ENCODE assay signal across 11 mouse cellular contexts in the genomic region with DNA sequence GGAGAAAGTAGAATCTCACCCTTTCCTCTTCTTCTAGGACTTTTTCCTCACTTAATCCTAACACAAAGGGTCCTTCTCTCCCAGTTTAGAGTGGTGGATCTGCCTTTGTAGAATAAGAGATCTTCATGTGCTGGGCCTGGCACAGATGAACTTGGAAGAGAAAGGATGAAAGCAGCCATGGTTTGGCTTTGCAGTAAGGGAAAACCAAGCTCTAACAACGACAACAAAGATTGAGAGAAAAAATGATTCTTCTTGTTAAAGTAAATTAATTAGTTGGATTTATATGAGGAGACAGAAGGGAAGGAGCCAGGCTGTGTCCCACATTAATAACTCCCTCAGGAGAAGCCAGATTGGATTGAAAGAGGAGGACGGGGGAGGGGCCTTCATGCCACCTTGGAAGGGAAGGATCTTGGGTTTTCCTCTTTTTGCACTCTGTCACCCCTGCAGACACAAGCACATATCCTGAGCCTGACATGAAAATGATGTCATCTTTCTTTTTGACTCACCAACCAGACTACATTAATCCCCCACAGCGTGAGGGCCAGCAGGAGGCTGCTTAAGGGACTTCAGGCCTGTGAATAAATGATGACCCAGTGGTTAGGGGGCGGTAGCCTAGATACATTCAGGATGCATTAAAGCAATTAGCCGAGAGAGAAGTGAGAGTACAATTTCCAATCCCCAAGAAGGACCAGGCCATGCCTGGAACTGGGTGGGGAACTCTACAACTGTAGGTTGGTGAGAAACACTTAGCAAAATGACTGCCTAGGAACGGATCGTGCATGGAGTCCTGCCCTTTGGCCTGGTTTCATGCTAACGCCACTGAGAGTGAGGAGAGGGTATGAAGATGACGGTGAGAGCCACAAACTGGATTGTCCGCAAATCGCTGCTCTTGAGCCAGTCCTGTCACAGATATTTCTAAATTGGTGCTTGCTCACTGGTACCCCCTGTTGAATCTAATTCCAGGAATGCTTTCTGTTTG.
A peak's percentile ranks its signal among the peaks of the same experiment; 100 is the strongest.
DNase-seq lines count a peak whose midpoint lies in the region; ATAC-seq and TF ChIP-seq lines count a peak whose summit lies in the region.
"Had no signal": no experiment of that assay in that cellular context is flagged by ENCODE, and none has a peak within 500 bp of the region (broad histone marks: within the 10 kb centered on the region; RNA-seq: fewer than 3 reads in every experiment).

No protein-coding gene starts in this region.

- no peak overlapping the region for H3K4me3 ChIP-seq in bone marrow macrophage, adult 2 months (ENCODE audit: insufficient read depth, low read length)
- H3K4me3 ChIP-seq in hindbrain, embryonic 11.5 days (ENCODE audit: low read depth, low read length), result no peak overlapping the region
- no peak overlapping the region for H3K4me3 ChIP-seq in midbrain, embryonic 15.5 days
- H3K4me3 ChIP-seq in heart, adult 2 months, result no peak overlapping the region
- H3K4me3 ChIP-seq: gastrocnemius, adult 2 months had no signal

- intact Hi-C loops in heart, adult 2 months (cut with DNase I), result loop anchor here (5.0 kb wide), 2 partner anchors 49 to 69 kb away; partner anchors contain the start of gene Klf7

- H3K4me2 ChIP-seq in hindbrain, embryonic 11.5 days (replicated peaks; ENCODE audit: low read depth, low read length), result no peak overlapping the region
- no peak overlapping the region for H3K4me2 ChIP-seq in midbrain, embryonic 15.5 days

- TF ChIP-seq CTCF in bone marrow macrophage, adult 2 months (IDR thresholded peaks at IDR 0.05; ENCODE audit: low read depth, low read length), result no peak
- no peak for TF ChIP-seq CTCF in heart, adult 2 months (IDR thresholded peaks at IDR 0.05)

- no peaks in the 10 kb centered on the region for H3K27me3 ChIP-seq in hindbrain, embryonic 11.5 days (ENCODE audit: control insufficient read depth, insufficient read depth, low read length)
- H3K27me3 ChIP-seq in midbrain, embryonic 15.5 days (replicated peaks), result no peaks in the 10 kb centered on the region
- H3K27me3 ChIP-seq in heart, adult 2 months (ENCODE audit: control insufficient read depth, insufficient read depth, low read length), result no peaks in the 10 kb centered on the region

- peak; percentile 59 for ATAC-seq in hindbrain, embryonic 11.5 days (ENCODE audit: low FRiP score)
- ATAC-seq in midbrain, embryonic 15.5 days (replicated peaks), result peak; percentile 7; the same call in 1 of the 2 replicates
- ATAC-seq in megakaryocyte-erythroid progenitor cell, adult 5-6 weeks (replicated peaks; ENCODE audit: low FRiP score, low TSS enrichment, poor library complexity, severe bottlenecking), result no peak

- peak; percentile 25 for DNase-seq in embryo, embryonic 10.5 days (ENCODE audit: low spot score)
- DNase-seq in embryo, embryonic 10 days (ENCODE audit: low spot score), result no peak
- DNase-seq in hindbrain, embryonic 11.5 days (ENCODE audit: low spot score), result peak; percentile 36
- DNase-seq in ovary, postnatal 10 days (ENCODE audit: low spot score), result no peak
- DNase-seq in heart, adult 2 months, result no peak
- DNase-seq: gastrocnemius, adult 2 months; liver; lung, postnatal 14 days had no signal

- 61% methylated on average over 11 of the region's 11 CpGs for WGBS in hindbrain, embryonic 11.5 days
- 49% methylated on average over 11 of the region's 11 CpGs for WGBS in midbrain, embryonic 15.5 days
- 88% methylated on average over 11 of the region's 11 CpGs for WGBS in heart, adult 2 months

- H3K4me1 ChIP-seq in bone marrow macrophage, adult 2 months (ENCODE audit: control insufficient read depth, insufficient read depth, low read length), result peaks cover 60% of the 10 kb centered on the region
- H3K4me1 ChIP-seq in hindbrain, embryonic 11.5 days (replicated peaks; ENCODE audit: control insufficient read depth, insufficient read depth, low read length), result peaks cover 7% of the 10 kb centered on the region
- H3K4me1 ChIP-seq in midbrain, embryonic 15.5 days, result peaks cover 49% of the 10 kb centered on the region
- peaks cover 9% of the 10 kb centered on the region for H3K4me1 ChIP-seq in heart, adult 2 months (ENCODE audit: control insufficient read depth, insufficient read depth, low read length)

- peak overlapping the region; percentile 79 for H3K27ac ChIP-seq in bone marrow macrophage, adult 2 months (ENCODE audit: insufficient read depth, low read depth, low read length)
- H3K27ac ChIP-seq in hindbrain, embryonic 11.5 days (ENCODE audit: low read depth, low read length), result no peak overlapping the region
- no peak overlapping the region for H3K27ac ChIP-seq in midbrain, embryonic 15.5 days
- H3K27ac ChIP-seq in heart, adult 2 months, result no peak overlapping the region
- H3K27ac ChIP-seq: gastrocnemius, adult 2 months had no signal

- TF ChIP-seq POLR2A in bone marrow macrophage, adult 2 months (IDR thresholded peaks at IDR 0.05; ENCODE audit: borderline replicate concordance, low read depth, low read length), result no peak
- no peak for TF ChIP-seq POLR2A in heart, adult 2 months (IDR thresholded peaks at IDR 0.05; ENCODE audit: insufficient read depth, low read depth, low read length)

- TF ChIP-seq EP300 in heart, adult 2 months (IDR thresholded peaks at IDR 0.05; ENCODE audit: insufficient read depth, low read depth, low read length), result no peak

- no peaks in the 10 kb centered on the region for H3K9me3 ChIP-seq in hindbrain, embryonic 11.5 days (ENCODE audit: control insufficient read depth, low read length)
- H3K9me3 ChIP-seq in midbrain, embryonic 15.5 days, result no peaks in the 10 kb centered on the region

- H3K79me2 ChIP-seq in heart, adult 2 months (replicated peaks; ENCODE audit: control insufficient read depth, insufficient read depth, low read length), result no peaks in the 10 kb centered on the region

- H3K36me3 ChIP-seq in hindbrain, embryonic 11.5 days (ENCODE audit: control insufficient read depth, insufficient read depth, low read length), result no peaks in the 10 kb centered on the region
- H3K36me3 ChIP-seq in midbrain, embryonic 15.5 days (replicated peaks), result no peaks in the 10 kb centered on the region
- 0 out of 2 replicates have a peak, but pooled peaks cover 2% of the 10 kb centered on the region for H3K36me3 ChIP-seq in heart, adult 2 months (ENCODE audit: control insufficient read depth, insufficient read depth, low read length)

- H3K9ac ChIP-seq in hindbrain, embryonic 11.5 days (ENCODE audit: low read depth, low read length), result no peak overlapping the region
- H3K9ac ChIP-seq in midbrain, embryonic 15.5 days, result no peak overlapping the region
- H3K9ac ChIP-seq in heart, adult 2 months (ENCODE audit: low read depth, low read length), result no peak overlapping the region

Comparison
In these comparisons a context has a peak if more than half of its experiments do, and no peak if none do; other contexts are left out.
1. DNase-seq: peak in embryo, embryonic 10.5 days (single experiment) and hindbrain, embryonic 11.5 days (single experiment); none in embryo, embryonic 10 days (single experiment), ovary, postnatal 10 days (single experiment) and heart, adult 2 months (0 of 2).